Mouse (Mus musculus): ENCODE data around the gene Olfr603.
"Not testable (repeated sequence)": the region's sequence is repeated elsewhere in the genome, so short reads cannot be mapped to it uniquely, and the experiment has no call there.

Gene Olfr603

GRCm38 (mm10) chr7:103386077-103386476, at the start of gene Olfr603:
Olfr603 (minus strand) TSS chr7:103386177.
- DNase-seq (ENCODE audit: low spot score): no peak

- not testable (repeated sequence) for DNase-seq (ENCODE audit: low spot score)
These were observed 28.8 kb upstream of the Olfr603 start, which contains the start of gene Usp17lc for GRCm38 (mm10) chr7:103414772-103415171. Usp17lc (plus strand) TSS chr7:103415072.

GRCm38 (mm10) chr7:103406521-103407055, 20.6 kb upstream of the Olfr603 start:
- not testable (repeated sequence) for DNase-seq (ENCODE audit: low spot score)

GRCm38 (mm10) chr7:103398981-103399380, 13.0 kb upstream of the Olfr603 start:
- no peak for DNase-seq (ENCODE audit: low spot score)

- DNase-seq (ENCODE audit: low spot score): no peak
These were observed 11.8 kb upstream of the Olfr603 start for GRCm38 (mm10) chr7:103397758-103398157.

- no peak for DNase-seq (ENCODE audit: low spot score)
These were observed 23.4 kb downstream of the Olfr603 start, which contains the start of gene Olfr601 for GRCm38 (mm10) chr7:103362555-103362954. Olfr601 (minus strand) TSS chr7:103362655.

- no peak for DNase-seq (ENCODE audit: low spot score)
These were observed 36.4 kb downstream of the Olfr603 start, which contains the start of gene Olfr600 for GRCm38 (mm10) chr7:103349569-103349968. Olfr600 (minus strand) TSS chr7:103349669.

GRCm38 (mm10) chr7:103335617-103336016, 50.4 kb downstream of the Olfr603 start, which contains the start of gene Olfr599:
Olfr599 (plus strand) TSS chr7:103335917.
- DNase-seq (ENCODE audit: low spot score): no peak
